Mouse (Mus musculus) cerebellum, adult 8-10 months (tissue): ENCODE results near the gene Aifm3.

Experiments used
- DNase-seq: peaks from one replicate; pipeline ENCODE4 v3.0.0; 2022

Aifm3 gene

GRCm38 (mm10) chr16:17489469-17490111 is at the start of gene Aifm3:
Gene Aifm3 (plus strand): TSS chr16:17489611.
- DNase-seq = peak; percentile 61

- peak; percentile 98 for DNase-seq
These were observed 37.7 kb upstream of the Aifm3 start, which contains the start of gene Crkl for GRCm38 (mm10) chr16:17451541-17452372. Gene Crkl (plus strand): TSS chr16:17451987.

GRCm38 (mm10) chr16:17452373-17452715 is 37.1 kb upstream of the Aifm3 start:
- DNase-seq = no peak

GRCm38 (mm10) chr16:17456901-17457300 is 32.5 kb upstream of the Aifm3 start:
- no peak for DNase-seq

- DNase-seq = no peak
These were observed 29.2 kb upstream of the Aifm3 start for GRCm38 (mm10) chr16:17460254-17460653.

GRCm38 (mm10) chr16:17461596-17461995 is 27.8 kb upstream of the Aifm3 start:
- no peak for DNase-seq

- no peak for DNase-seq
These were observed 26.2 kb upstream of the Aifm3 start for GRCm38 (mm10) chr16:17463184-17463583.

- no peak for DNase-seq
These were observed 22.3 kb upstream of the Aifm3 start for GRCm38 (mm10) chr16:17466875-17467663.

GRCm38 (mm10) chr16:17472498-17472897 is 16.9 kb upstream of the Aifm3 start:
- DNase-seq = no peak

- no peak for DNase-seq
These were observed 15.3 kb upstream of the Aifm3 start for GRCm38 (mm10) chr16:17474091-17474490.

GRCm38 (mm10) chr16:17474761-17475160 is 14.7 kb upstream of the Aifm3 start:
- DNase-seq = no peak

GRCm38 (mm10) chr16:17475326-17475725 is 14.1 kb upstream of the Aifm3 start:
- no peak for DNase-seq

GRCm38 (mm10) chr16:17478331-17478943 is 11.0 kb upstream of the Aifm3 start:
- DNase-seq = no peak

- no peak for DNase-seq
These were observed 7.9 kb upstream of the Aifm3 start for GRCm38 (mm10) chr16:17481465-17481864.

- DNase-seq = no peak
These were observed 2.9 kb upstream of the Aifm3 start for GRCm38 (mm10) chr16:17486505-17486904.

GRCm38 (mm10) chr16:17488478-17489468 is 638 bp upstream of the Aifm3 start:
- no peak for DNase-seq

GRCm38 (mm10) chr16:17491154-17491553 is 1.7 kb downstream of the Aifm3 start:
- DNase-seq = no peak

GRCm38 (mm10) chr16:17491896-17492561 is 2.6 kb downstream of the Aifm3 start:
- DNase-seq = peak; percentile 77

- DNase-seq = peak; percentile 76
These were observed 7.3 kb downstream of the Aifm3 start for GRCm38 (mm10) chr16:17496499-17497305.

- DNase-seq = no peak
These were observed 10.0 kb downstream of the Aifm3 start for GRCm38 (mm10) chr16:17499249-17499883.
